Mouse (Mus musculus): ENCODE data around the gene Hacd2.

The Hacd2 gene

GRCm38 (mm10) chr16:35120603-35121002 lies 98.4 kb downstream of the Hacd2 start:
- no peak for DNase-seq

- no peak for DNase-seq
Measured at GRCm38 (mm10) chr16:35127270-35127669, 105.0 kb downstream of the Hacd2 start.

GRCm38 (mm10) chr16:35130172-35130571 lies 107.9 kb downstream of the Hacd2 start:
- DNase-seq = no peak

- DNase-seq = peak; percentile 25 to 43
Measured at GRCm38 (mm10) chr16:35139416-35139815, 117.2 kb downstream of the Hacd2 start.

- DNase-seq = peak; percentile 58 to 62
Measured at GRCm38 (mm10) chr16:35139873-35140619, 117.8 kb downstream of the Hacd2 start.

- no peak for DNase-seq
Measured at GRCm38 (mm10) chr16:35140620-35140975, 118.4 kb downstream of the Hacd2 start.

- DNase-seq = peak; percentile 52 to 66
Measured at GRCm38 (mm10) chr16:35141839-35142238, 119.6 kb downstream of the Hacd2 start.

GRCm38 (mm10) chr16:35146153-35146552 lies 123.9 kb downstream of the Hacd2 start:
- DNase-seq = no peak

- no peak for DNase-seq
Measured at GRCm38 (mm10) chr16:35153146-35153755, 131.0 kb downstream of the Hacd2 start.

GRCm38 (mm10) chr16:35154245-35154640 lies 132.0 kb downstream of the Hacd2 start:
- peak; percentile 76 to 82 for DNase-seq

GRCm38 (mm10) chr16:35154641-35155390 lies 132.6 kb downstream of the Hacd2 start, which contains the start of gene Adcy5:
TSS of gene Adcy5 (plus strand) at chr16:35154877.
- DNase-seq = peak; percentile 72 to 82

- peak; percentile 64 to 73 for DNase-seq
Measured at GRCm38 (mm10) chr16:35155391-35156305, 133.4 kb downstream of the Hacd2 start.

GRCm38 (mm10) chr16:35156306-35156695 lies 134.1 kb downstream of the Hacd2 start:
- peak; percentile 54 to 76 for DNase-seq

- peak in 1 of 2 experiments; percentile 34 for DNase-seq
Measured at GRCm38 (mm10) chr16:35156832-35157231, 134.6 kb downstream of the Hacd2 start.
